Mouse (Mus musculus) midbrain, postnatal 0 days (tissue): ENCODE results near the gene Osbpl3. TPM values are rescaled to one million over a fixed set of nuclear protein-coding genes. Genes with fewer than 3 reads are reported as not detected.

Experiments used
- ATAC-seq: fragments of 200-750 bp; cut with Nextera tagmentation; 2 replicates; pipeline ENCODE4 v1.8.0; 2017; ENCODE audit warnings: moderate number of reproducible peaks, mild to moderate bottlenecking, moderate TSS enrichment, moderate library complexity; ENCODE audit not compliant: low FRiP score
- DNase-seq: peaks from one replicate; pipeline ENCODE4 v3.0.0-alpha.2; 2015; ENCODE audit warnings: low spot score
- H3K27ac ChIP-seq: fragments of 300-500 bp; sonication (generic); 2 replicates; pipeline ENCODE4 v1.5.1; 2014; ENCODE audit warnings: low read depth, mild to moderate bottlenecking, low read length, mixed read lengths
- H3K27me3 ChIP-seq: fragments of 300-500 bp; sonication (generic); 2 replicates; pipeline ENCODE4 v1.6.1; 2014; ENCODE audit warnings: low read length, control low read depth, mixed read lengths; ENCODE audit not compliant: insufficient read depth
- H3K36me3 ChIP-seq: fragments of 300-500 bp; sonication (generic); 2 replicates; pipeline ENCODE4 v1.6.1; 2014; ENCODE audit warnings: low read length, control low read depth, mixed read lengths; ENCODE audit not compliant: insufficient read depth
- H3K4me1 ChIP-seq: fragments of 300-500 bp; sonication (generic); 2 replicates; pipeline ENCODE4 v1.6.1; 2014; ENCODE audit warnings: mild to moderate bottlenecking, control low read depth, antibody characterized with exemption, low read length, mixed read lengths; ENCODE audit not compliant: insufficient read depth
- H3K4me2 ChIP-seq: fragments of 300-500 bp; sonication (generic); 2 replicates; pipeline ENCODE4 v1.6.1; 2014; ENCODE audit warnings: low read depth, mild to moderate bottlenecking, low read length, mixed read lengths; ENCODE audit not compliant: poor library complexity, severe bottlenecking
- H3K4me3 ChIP-seq: fragments of 300-500 bp; sonication (generic); 2 replicates; pipeline ENCODE4 v1.5.1; 2014; ENCODE audit warnings: low read depth, mild to moderate bottlenecking, low read length, moderate library complexity
- H3K9ac ChIP-seq: fragments of 300-500 bp; sonication (generic); replicated peaks from 2 replicates; pipeline ENCODE4 v1.6.1; 2014; ENCODE audit warnings: mild to moderate bottlenecking, low read length, moderate library complexity, mixed read lengths; ENCODE audit not compliant: poor library complexity, severe bottlenecking
- H3K9me3 ChIP-seq: fragments of 300-500 bp; sonication (generic); 2 replicates; pipeline ENCODE4 v1.6.1; 2016; ENCODE audit warnings: low read length, control low read depth
- CTCF ChIP-seq: IDR thresholded peaks from 2 replicates; pipeline ENCODE4 v1.5.1; 2016; ENCODE audit warnings: antibody characterized with exemption, mild to moderate bottlenecking
- WGBS: fragments of 180-500 bp; shearing (Covaris S2); extraction: QIAGEN DNeasy Blood & Tissue Kit; methylation state at CpG from one replicate; pipeline ENCODE4 v1.1.7; 2014; 5-methylcytosine and 5-hydroxymethylcytosine counted together
- polyA plus RNA-seq: library from polyadenylated mRNA; unstranded; fragments of >200 nt; fragmentation: Nextera tagmentation; extraction: Ambion mirVana; gene quantifications from 2 replicates; pipeline ENCODE4 v1.2.1, GENCODE M21; 2015
- total RNA-seq: library from RNA; depleted of rRNA; stranded (reverse); fragments of >200 nt; gene quantifications from 2 replicates; pipeline ENCODE4 v1.2.3, GENCODE M21; 2014

Osbpl3 gene
- total and polyA plus RNA-seq, 2 experiments from 2014 or later: 5.5 to 9.5 TPM

DNA sequence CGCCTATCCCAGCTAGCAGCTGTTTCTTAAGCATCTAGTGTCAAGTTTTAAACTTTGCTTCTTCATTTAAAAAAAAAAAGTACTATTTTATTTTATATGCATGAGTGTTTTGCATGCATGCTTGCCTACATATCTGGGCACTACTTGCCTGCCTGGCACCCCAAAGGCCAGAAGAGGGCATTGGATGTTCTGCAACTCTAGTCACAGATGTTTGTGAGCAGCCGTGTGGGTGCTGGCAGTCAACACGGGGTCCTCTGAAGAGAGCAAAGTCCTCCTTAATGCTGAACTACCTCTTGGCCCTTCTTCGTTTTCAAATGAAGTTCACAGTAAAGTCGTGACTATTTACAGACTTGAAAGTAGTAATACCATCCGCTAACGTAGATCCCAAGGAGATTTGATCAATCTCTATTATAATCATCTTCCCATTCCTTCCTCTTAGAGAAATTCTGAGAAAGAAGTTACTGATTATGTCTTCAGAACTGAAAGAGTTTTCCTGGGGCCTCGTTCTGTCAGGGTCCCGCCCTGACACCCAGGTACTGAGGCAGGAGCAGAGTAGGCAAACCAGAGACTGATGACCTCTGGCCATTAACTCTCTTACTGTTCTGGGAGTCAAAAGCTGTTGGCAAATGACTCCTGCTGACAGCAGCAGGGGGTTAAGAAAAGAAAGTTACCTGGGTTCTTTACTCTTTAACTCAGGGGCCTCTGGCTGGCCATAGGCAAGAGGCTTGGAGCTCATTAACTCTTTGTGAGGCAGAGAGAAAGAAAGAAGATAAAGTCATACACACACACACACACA lies 8.9 kb upstream of the Osbpl3 start:
- no peak overlapping the region for H3K27ac ChIP-seq
- H3K4me3 ChIP-seq: no peak overlapping the region
- H3K4me2 ChIP-seq: no peak overlapping the region
- no peak overlapping the region for H3K9ac ChIP-seq
- H3K27me3 ChIP-seq: no peaks in the 10 kb centered on the region
- ATAC-seq (no peak), DNase-seq (no peak)
- no peak for TF ChIP-seq CTCF
- H3K9me3 ChIP-seq: no peaks in the 10 kb centered on the region
- H3K4me1 ChIP-seq: no peaks in the 10 kb centered on the region
- WGBS: 83% methylated on average over 9 of the region's 9 CpGs
- H3K36me3 ChIP-seq: no peaks in the 10 kb centered on the region

GRCm38 (mm10) chr6:50462026-50462425 lies 6.0 kb upstream of the Osbpl3 start:
- Histone ChIP-seq H3K4me1 (no peaks in the 10 kb centered on the region), H3K27ac (no peak overlapping the region), H3K9ac (no peak overlapping the region), H3K4me2 (no peak overlapping the region), H3K27me3 (no peaks in the 10 kb centered on the region), H3K9me3 (no peaks in the 10 kb centered on the region), H3K36me3 (no peaks in the 10 kb centered on the region), H3K4me3 (no peak overlapping the region)
- TF ChIP-seq CTCF: no peak
- DNase-seq (no peak), ATAC-seq (no peak)
- 84% methylated on average over 4 of the region's 4 CpGs for WGBS

DNA sequence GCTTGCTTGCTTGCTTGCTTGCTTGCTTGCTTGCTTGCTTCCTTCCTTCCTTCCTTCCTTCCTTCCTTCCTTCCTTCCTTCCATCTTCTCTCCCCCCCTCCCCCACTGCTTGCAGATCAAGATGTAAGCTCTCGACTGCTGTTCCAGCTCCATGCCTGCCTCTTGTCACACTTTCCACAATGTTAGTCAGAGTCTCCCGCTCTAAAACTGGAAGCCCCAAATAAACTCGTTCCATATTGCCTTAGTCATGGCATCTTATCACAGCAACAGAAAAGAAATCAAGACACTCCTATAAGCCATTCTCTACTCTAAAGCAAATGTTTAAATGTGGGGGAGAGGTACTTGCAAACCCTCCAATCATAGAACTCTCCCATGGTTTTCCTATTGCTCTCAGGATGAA lies 5.6 kb upstream of the Osbpl3 start:
- H3K4me3 ChIP-seq: no peak overlapping the region
- ATAC-seq: no peak
- no peak overlapping the region for H3K9ac ChIP-seq
- no peaks in the 10 kb centered on the region for H3K36me3 ChIP-seq
- no peak for DNase-seq
- H3K9me3 ChIP-seq: no peaks in the 10 kb centered on the region
- H3K4me2 ChIP-seq: no peak overlapping the region
- H3K4me1 ChIP-seq: no peaks in the 10 kb centered on the region
- no peak for TF ChIP-seq CTCF
- H3K27me3 ChIP-seq: 0 out of 2 replicates have a peak, but pooled peaks cover 2% of the 10 kb centered on the region
- no peak overlapping the region for H3K27ac ChIP-seq
- 88% methylated on average over 3 of the region's 3 CpGs for WGBS

- Histone ChIP-seq H3K9ac (no peak overlapping the region), H3K4me3 (no peak overlapping the region), H3K4me1 (no peaks in the 10 kb centered on the region; the same call in 1 of the 2 replicates), H3K36me3 (no peaks in the 10 kb centered on the region), H3K9me3 (no peaks in the 10 kb centered on the region), H3K27me3 (0 out of 2 replicates have a peak, but pooled peaks cover 2% of the 10 kb centered on the region), H3K27ac (no peak overlapping the region), H3K4me2 (no peak overlapping the region)
- WGBS: 89% methylated on average over 5 of the region's 5 CpGs
- ATAC-seq (no peak), DNase-seq (no peak)
- no peak for TF ChIP-seq CTCF
These were observed 4.6 kb upstream of the Osbpl3 start for GRCm38 (mm10) chr6:50460646-50461045.

- H3K4me3 ChIP-seq: no peak overlapping the region
- no peak for TF ChIP-seq CTCF
- H3K27ac ChIP-seq: no peak overlapping the region
- H3K36me3 ChIP-seq: no peaks in the 10 kb centered on the region
- no peaks in the 10 kb centered on the region; the same call in 1 of the 2 replicates for H3K4me1 ChIP-seq
- ATAC-seq (no peak), DNase-seq (no peak)
- no peak overlapping the region for H3K9ac ChIP-seq
- H3K27me3 ChIP-seq: 0 out of 2 replicates have a peak, but pooled peaks cover 2% of the 10 kb centered on the region
- H3K9me3 ChIP-seq: no peaks in the 10 kb centered on the region
- H3K4me2 ChIP-seq: no peak overlapping the region
These were observed 4.2 kb upstream of the Osbpl3 start for GRCm38 (mm10) chr6:50460246-50460645.

- Histone ChIP-seq H3K27me3 (0 out of 2 replicates have a peak, but pooled peaks cover 2% of the 10 kb centered on the region), H3K9me3 (no peaks in the 10 kb centered on the region), H3K4me2 (no peak overlapping the region), H3K9ac (no peak overlapping the region), H3K4me1 (no peaks in the 10 kb centered on the region; the same call in 1 of the 2 replicates), H3K4me3 (no peak overlapping the region), H3K36me3 (no peaks in the 10 kb centered on the region), H3K27ac (no peak overlapping the region)
- no peak for DNase-seq
- no peak for TF ChIP-seq CTCF
- ATAC-seq: no peak
- 75% methylated on average over 5 of the region's 5 CpGs for WGBS
These were observed 3.3 kb upstream of the Osbpl3 start for GRCm38 (mm10) chr6:50459271-50459670.
